Mouse (Mus musculus): ENCODE results near the gene Large1. TPM values are rescaled to one million over a fixed set of nuclear protein-coding genes. Genes with fewer than 3 reads are reported as not detected.
A peak's percentile ranks its signal among the peaks of the same experiment; 100 is the strongest.
"Not testable (repeated sequence)": the region's sequence is repeated elsewhere in the genome, so short reads cannot be mapped to it uniquely, and the experiment has no call there.

The Large1 gene
- total RNA-seq, 2 experiments from 2014 or later = 23.1 to 26.8 TPM

DNA sequence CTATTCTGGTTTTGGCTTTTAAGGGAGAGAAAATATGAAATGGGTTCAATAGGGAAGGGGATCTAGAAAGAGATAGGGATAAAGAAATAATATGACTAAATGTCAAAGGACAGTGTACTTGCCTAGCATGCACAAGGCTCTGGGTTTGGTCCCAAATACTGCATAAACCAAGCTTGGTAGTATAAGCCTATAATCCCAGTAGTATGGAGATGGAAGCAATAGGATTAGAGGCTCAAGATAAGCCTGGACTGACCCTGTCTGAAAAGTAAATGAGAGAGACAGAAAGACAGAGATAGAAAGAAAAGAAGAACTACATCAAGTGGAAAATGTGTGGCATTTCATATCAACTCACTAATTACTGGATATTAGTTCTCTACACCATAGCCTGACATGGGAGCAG is 180.7 kb downstream of the Large1 start:
- no peak for DNase-seq

DNA sequence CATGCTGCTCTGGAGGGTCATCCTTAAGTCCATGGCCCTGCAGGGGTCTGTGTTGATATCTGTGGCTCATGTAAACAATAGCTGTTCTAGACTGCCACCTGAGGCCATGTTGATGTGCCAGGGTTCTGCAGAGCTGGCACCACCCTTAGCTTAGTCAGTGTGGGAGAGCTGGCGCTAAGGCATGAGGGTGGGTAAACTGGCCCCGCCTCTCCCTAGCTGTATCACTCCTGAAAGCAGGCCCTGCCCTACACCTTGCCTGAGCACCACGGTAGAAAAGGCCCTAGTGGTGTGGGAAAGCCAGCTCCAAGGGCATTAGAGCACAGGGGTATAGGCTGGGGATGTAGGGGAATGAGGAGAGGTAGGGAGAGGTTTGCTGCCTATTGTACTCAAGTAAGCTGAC is 191.3 kb downstream of the Large1 start:
- DNase-seq = peak; percentile 1 to 9

DNA sequence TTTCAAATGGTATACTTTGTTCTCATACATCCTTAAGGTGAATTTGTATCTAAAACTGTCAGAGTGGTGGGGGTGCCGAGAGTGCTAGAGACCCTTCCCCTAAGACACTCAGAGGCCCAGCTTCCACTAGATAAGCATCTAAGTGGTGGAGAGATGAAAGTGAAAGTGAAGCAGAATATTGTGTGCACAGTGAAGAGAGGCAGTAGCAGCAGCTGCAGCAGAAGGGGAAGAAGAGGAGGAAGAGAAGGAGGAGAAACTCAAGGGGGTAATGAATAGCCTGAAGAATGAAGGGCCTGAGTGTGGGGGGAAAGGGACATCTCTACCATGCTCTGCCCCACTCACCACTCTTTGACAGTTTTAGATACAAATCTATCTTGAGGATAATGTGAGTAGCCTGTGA is 191.8 kb downstream of the Large1 start:
- DNase-seq = no peak

- no peak for DNase-seq
These were observed 192.4 kb downstream of the Large1 start for GRCm38 (mm10) chr8:73160945-73161344.

- no peak for DNase-seq
These were observed 206.1 kb downstream of the Large1 start for GRCm38 (mm10) chr8:73147236-73147635.

DNA sequence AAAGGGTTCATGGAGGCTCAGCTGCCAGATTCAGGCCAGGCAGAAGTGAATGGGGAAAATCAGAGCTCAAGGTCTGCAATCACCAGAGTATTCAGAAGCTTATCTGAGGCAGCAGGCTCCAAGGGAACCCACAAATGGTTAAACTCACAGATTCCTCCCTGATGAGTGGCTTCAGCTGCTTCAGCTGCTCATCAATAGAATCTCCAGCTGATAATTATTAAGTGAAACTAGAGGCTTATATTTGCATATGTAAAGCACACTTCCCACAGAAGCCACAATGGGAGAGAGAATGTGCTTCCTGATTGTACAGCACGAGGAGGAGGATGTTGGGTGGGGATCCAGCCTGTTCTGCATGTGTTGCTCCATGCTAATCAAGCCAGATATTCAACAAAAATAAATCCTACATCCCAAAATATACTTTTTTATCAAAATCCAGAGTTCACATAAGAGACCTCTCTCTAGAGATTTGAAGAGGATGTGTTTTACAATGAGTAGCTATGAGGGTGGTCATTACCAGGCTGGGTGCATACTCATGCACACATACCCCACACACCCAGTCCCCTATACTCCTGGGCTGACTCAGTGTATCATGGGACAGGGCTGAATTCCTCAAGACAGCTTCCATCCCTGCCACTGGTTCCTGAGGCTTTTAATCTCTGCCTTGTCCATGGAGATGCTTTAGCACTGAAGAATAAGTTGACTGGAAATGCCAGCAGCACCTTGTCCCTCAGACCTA is 210.5 kb downstream of the Large1 start:
- DNase-seq = no peak

DNA sequence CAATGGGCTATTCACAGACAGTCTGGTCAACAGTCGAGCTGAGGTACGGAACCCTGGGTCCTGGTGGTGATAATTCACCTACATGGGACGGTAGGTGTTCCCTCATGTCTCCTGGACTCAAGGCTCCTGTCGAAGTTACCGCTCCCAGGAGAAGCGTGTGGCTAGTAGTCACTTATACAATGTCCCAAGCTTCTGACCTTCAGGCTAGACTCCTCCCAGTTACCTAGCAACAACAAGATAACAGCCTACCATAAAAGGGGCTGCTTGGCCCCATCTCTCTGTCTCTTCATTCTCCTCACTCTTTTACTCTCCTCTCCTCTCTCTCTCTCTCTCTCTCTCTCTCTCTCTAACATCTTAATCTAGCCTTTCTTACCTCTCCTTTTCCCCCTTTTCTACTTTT is 217.9 kb downstream of the Large1 start:
- DNase-seq = no peak

GRCm38 (mm10) chr8:73132080-73132479 is 221.3 kb downstream of the Large1 start:
- no peak for DNase-seq

- DNase-seq = no peak
These were observed 229.4 kb downstream of the Large1 start for GRCm38 (mm10) chr8:73123864-73124499.

DNA sequence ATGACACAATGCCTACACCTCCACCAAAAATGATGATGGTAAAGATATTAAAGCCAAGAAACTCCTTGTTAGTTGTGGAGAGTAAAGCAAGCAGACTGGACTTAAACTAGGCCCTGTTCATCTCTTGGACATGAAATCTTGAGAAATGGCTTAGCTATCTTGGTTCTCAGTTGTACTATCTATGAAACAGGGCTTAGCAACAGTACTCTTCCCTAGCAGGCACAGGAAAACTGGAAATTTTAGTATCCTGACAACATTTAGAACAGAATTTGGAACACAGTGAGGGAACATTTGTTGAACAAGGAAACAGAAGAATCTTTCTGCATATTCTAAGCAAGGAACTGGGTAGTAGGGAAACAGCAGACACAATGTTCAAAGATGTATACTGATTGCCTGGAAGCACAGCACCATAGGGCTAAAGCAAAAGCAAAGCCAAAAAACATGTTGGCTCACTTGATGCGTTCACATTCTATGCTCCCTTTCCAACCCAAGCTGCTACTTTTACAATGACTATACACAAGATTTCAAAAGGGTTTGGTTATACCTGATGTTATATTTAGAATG is 240.9 kb downstream of the Large1 start:
- DNase-seq = no peak

DNA sequence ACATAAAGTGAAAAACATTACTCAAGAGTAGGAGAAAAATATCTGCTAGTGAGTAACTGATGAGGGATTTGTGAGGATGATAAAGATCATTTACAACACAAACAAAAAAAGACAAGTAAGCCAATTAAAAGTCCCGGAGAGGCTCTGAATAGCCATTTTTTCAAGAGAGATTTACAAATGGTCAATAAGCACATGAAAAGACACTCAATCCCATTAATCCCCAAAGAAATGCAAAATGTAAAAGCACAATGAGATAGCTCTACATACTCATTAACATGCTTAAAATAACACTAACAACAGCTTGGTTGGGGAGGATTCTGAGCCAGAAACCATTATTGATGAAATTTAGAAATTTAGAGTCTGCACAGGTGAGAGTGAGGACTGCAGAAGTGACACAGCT is 249.3 kb downstream of the Large1 start:
- no peak for DNase-seq

DNA sequence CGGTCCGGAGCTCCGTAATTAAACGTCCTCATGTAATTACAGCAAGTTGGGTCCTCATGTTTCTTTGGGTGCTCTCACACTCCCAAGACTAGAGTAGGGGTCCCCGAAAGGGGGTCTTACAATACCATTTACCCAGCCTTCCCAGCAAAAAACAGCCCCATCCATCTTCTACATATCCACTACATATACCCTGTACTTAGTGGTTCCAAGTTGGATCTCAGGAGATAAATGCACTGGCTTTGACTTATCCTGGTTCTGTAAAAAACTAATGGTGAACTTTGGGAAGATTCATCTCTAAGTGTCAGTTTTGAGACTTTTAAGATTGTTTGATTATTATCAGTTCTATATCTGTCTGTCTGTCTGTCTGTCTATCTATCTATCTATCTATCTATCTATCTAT is 252.3 kb downstream of the Large1 start:
- DNase-seq = no peak

GRCm38 (mm10) chr8:73100607-73101006 is 252.7 kb downstream of the Large1 start:
- not testable (repeated sequence) for DNase-seq

- DNase-seq = no peak
These were observed 253.8 kb downstream of the Large1 start for GRCm38 (mm10) chr8:73099542-73099941.

DNA sequence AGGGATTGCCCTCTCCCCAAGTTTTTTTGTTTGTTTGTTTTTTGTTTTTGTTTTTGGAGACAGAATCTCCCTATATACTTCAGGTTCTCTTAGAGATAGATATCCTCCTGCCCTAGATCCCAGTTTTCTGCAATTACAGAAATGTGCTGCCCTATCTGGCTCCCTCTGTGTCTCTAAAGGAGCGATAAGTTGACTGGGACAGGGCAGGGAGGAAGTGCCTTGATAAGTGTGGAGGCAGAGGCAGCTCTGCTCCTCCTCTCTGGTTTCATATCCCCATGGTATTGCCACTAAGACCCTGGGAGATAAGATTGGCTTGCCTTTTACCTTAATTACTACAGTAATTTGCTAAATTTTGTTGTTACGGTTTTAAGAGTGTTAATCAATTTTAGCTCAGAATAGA is 256.4 kb downstream of the Large1 start:
- DNase-seq = no peak

GRCm38 (mm10) chr8:73077746-73078145 is 275.6 kb downstream of the Large1 start:
- not testable (repeated sequence) for DNase-seq

DNA sequence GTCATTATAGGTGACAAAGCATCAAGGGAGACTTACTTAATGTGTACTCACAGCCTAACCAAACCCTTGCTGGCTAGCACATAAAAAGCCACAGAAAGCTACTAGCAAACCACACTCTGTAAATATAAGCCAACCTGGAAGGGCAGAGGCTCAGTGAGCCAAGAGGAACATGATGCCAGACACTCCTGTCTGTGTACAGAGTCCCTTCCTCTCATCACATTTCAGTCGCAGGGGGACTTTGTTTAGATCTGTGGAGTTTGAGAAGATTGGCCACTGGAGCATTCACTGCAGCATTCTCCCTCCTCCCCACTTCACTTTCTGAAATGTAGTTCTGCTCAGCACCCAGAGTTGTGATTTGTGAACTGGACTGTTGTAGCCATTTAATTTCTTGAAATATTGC is 291.9 kb downstream of the Large1 start:
- DNase-seq = no peak

DNA sequence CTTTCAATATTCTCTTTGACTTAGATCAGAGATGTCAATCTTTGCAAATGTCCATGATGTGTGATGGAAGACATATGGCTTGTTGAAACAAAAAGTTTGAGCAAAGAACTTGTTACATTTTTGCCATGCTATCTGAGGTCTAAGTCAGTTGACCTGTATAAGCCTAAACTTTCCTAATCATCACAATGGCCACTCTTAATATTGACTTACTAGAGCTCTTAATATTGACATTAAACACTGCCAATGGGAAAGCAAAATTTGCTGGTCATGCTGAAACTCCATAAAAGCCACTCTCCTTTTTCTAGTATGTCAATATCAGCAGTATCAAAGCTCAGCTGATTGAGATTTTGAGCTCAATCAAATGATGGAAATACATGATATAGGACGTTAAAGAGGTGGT is 298.6 kb downstream of the Large1 start:
- no peak for DNase-seq

DNA sequence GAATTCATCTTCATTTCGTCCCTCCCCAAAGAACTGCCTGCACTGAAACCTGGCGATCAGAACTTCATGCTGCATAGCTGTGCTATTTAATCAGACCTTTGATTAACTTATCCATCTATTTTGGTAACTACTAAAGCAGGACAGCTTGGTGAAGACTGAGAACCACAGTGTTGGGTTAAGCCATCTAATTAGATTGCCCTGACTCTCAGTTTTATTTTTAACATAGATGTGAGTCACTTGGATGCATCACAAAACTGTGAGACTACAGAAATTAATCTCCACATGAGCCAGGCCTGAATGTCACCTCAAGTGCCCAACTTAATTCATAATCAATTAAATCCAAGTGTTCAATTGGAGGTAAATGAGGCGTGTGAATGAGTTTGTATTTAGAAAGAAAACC is 299.5 kb downstream of the Large1 start:
- no peak for DNase-seq

DNA sequence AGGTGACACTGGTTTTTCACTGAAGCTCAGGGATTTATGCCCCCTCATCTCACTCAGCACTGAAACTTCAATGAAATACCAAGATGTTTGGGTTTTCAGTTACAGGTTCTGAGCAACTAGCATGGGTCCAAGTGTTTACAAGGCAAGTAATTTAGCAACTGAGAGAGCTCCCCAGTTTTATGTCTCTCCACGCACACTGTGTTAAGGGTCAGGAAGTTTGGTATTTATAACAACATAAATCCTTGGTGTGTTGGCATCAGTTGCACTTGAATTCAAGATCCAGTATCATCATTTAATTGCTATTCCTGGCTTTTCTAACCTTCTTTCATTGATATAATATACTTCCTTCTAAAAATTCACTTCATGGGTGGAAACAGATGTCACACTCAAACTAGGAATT is 300.9 kb downstream of the Large1 start:
- DNase-seq = no peak

DNA sequence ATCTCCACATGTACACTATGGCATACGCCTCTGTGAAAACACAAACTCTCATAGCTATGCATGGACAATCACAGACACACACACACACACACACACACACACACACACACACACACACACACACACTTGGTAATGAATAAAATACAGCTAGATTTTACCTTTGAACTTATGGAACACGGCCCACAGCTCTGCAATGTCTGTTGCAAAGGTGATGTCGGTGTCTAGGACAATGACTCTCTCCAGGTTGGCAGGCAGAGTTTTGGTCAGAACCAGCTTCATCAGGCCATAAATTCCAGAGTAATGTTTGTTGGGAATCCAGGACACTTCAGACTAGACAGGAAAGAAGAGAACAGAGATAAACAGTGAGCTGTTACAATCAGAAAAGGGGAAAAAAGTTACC is 305.2 kb downstream of the Large1 start:
- DNase-seq = no peak

DNA sequence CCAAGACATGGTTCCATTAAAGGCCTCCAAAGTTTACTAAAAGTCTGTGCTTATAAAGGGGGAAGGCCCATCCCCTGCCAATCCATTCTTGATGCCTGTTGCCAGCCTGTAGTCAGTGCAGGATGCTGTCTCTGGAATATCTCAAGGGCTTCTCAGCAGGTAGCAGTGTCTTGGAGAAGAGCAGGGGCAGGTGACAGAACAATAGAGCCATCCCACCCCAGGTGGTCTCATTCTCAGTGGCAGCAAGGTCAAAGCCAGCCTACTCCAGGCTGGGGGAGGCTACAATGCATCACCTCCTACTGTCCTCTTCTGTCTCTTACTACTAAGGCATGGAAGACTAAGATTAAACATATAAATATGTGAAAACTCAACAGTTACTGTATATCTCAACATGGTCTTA is 323.6 kb downstream of the Large1 start:
- DNase-seq = no peak

DNA sequence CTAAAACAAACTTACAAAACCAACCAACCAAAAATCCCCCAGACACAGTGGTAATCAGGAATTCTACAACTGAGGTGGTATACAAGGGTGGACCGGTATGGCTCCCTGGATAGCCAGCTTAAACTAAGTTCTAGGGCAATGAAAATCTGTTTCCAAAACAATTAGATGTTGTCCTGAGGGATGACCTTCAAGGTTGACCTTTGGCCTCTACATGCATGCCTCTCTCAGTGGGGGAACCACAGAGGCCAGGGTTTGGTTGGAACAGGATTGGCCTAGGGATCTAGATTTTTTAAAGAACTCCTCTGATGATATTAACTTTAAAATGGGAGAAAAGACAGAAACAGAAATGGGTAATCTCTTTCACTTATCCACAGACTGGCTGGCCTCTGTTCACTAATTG is 335.1 kb downstream of the Large1 start:
- no peak for DNase-seq

- peak; percentile 6 to 22 for DNase-seq
These were observed 335.7 kb downstream of the Large1 start for GRCm38 (mm10) chr8:73017601-73018000.
